Mouse (Mus musculus): ENCODE measurements at regions not wholly inside any gene's neighbourhood (a gene's known extent, or its start where the extent isn't known, plus 50 kb on each side); places are given as distances from the start of the nearest gene placed in this dataset.

DNA sequence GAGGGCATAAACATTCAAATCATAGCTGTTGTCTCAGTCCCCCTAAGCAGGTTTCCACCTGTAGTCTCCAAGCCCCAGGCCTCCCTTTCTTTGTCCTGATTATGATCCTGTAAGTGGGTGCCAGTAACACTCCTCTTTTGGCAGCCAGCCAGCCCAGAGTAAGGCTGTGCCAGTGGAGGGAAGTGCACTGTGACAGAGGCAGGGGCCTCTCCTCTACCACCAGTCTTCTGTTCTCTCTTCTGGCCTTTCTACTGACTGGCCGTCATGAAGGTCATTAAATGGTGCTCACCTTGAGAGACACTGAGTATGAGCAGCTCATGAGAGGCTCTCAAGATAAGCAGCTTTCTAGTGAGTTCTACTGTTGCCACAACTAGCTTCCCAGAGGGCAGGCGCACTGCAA is 63.5 kb upstream of the Met start:
- 72% methylated on average over 2 of the region's 2 CpGs for WGBS
- no peaks in the 10 kb centered on the region for H3K36me3 ChIP-seq (ENCODE audit: control insufficient read depth, insufficient read depth, low read length)
- H3K9me3 ChIP-seq (ENCODE audit: control insufficient read depth, low read length), result no peaks in the 10 kb centered on the region
- no peaks in the 10 kb centered on the region for H3K27me3 ChIP-seq (replicated peaks; ENCODE audit: control insufficient read depth, insufficient read depth, low read length)
- no peak overlapping the region for H3K9ac ChIP-seq (ENCODE audit: low read depth, low read length)
- no peaks in the 10 kb centered on the region for H3K4me1 ChIP-seq (ENCODE audit: control insufficient read depth, insufficient read depth, low read length)
- no peak overlapping the region for H3K4me2 ChIP-seq (ENCODE audit: low read depth, low read length)
- H3K27ac ChIP-seq (ENCODE audit: low read length), result no peak overlapping the region
- H3K4me3 ChIP-seq (ENCODE audit: low read length), result no peak overlapping the region
- ATAC-seq, result peak; percentile 66

DNA sequence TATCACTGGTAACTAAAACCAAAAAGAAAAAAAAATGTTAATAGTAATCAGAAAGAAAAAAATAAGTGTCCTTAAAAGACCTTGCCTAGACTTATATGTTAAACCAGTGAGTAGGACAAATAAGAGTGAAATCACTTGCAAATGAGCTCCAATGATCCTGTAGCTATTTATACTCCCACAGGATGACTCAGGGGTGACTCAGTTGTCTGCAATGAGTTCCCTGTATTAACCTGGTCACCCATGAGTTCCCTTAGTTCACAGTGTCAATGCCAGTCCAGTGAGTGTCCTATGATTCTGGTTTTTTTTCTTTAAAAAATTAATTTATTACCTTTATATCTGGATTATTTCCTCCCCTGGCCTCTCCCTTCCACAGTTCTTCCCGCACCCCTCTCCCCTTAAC is 55.5 kb upstream of the Met start:
- no peaks in the 10 kb centered on the region for H3K9me3 ChIP-seq (ENCODE audit: control insufficient read depth, low read length)
- ATAC-seq, result no peak
- no peaks in the 10 kb centered on the region for H3K4me1 ChIP-seq (ENCODE audit: control insufficient read depth, insufficient read depth, low read length)
- WGBS, result 89% methylated on average over 1 of the region's 1 CpGs
- no peak overlapping the region for H3K27ac ChIP-seq (ENCODE audit: low read length)
- H3K4me3 ChIP-seq (ENCODE audit: low read length), result no peak overlapping the region
- H3K9ac ChIP-seq (ENCODE audit: low read depth, low read length), result no peak overlapping the region
- no peak overlapping the region for H3K4me2 ChIP-seq (ENCODE audit: low read depth, low read length)
- no peaks in the 10 kb centered on the region for H3K36me3 ChIP-seq (ENCODE audit: control insufficient read depth, insufficient read depth, low read length)
- no peaks in the 10 kb centered on the region for H3K27me3 ChIP-seq (replicated peaks; ENCODE audit: control insufficient read depth, insufficient read depth, low read length)

- no peak for ATAC-seq
- Histone ChIP-seq H3K4me3 (ENCODE audit: low read length) (no peak overlapping the region), H3K4me2 (ENCODE audit: low read depth, low read length) (no peak overlapping the region), H3K27ac (ENCODE audit: low read length) (no peak overlapping the region), H3K4me1 (ENCODE audit: control insufficient read depth, insufficient read depth, low read length) (no peaks in the 10 kb centered on the region), H3K27me3 (replicated peaks; ENCODE audit: control insufficient read depth, insufficient read depth, low read length) (no peaks in the 10 kb centered on the region), H3K36me3 (ENCODE audit: control insufficient read depth, insufficient read depth, low read length) (no peaks in the 10 kb centered on the region), H3K9me3 (ENCODE audit: control insufficient read depth, low read length) (no peaks in the 10 kb centered on the region), H3K9ac (ENCODE audit: low read depth, low read length) (no peak overlapping the region)
- 72% methylated on average over 9 of the region's 9 CpGs for WGBS
Measured at GRCm38 (mm10) chr6:17409703-17410408, 53.7 kb upstream of the Met start.

DNA sequence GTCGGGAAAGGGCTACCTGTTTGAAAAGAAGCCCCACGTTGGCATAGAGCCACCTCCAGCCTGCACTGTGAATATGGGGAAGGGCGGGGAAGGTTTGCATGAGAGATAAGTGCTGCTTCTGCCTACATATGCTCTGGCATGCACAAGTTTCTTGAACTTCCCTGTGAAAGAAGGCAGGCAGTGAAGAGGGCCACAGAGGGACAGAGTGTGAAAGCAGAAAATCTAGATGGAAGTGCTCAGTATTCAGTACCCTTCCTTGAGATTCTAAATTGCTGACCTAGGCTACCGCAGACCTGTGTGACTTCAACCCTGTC is 53.2 kb upstream of the Met start:
- Histone ChIP-seq H3K4me1 (ENCODE audit: control insufficient read depth, insufficient read depth, low read length) (no peaks in the 10 kb centered on the region), H3K27me3 (replicated peaks; ENCODE audit: control insufficient read depth, insufficient read depth, low read length) (no peaks in the 10 kb centered on the region), H3K9ac (ENCODE audit: low read depth, low read length) (no peak overlapping the region), H3K27ac (ENCODE audit: low read length) (no peak overlapping the region), H3K9me3 (ENCODE audit: control insufficient read depth, low read length) (no peaks in the 10 kb centered on the region), H3K4me2 (ENCODE audit: low read depth, low read length) (no peak overlapping the region), H3K4me3 (ENCODE audit: low read length) (no peak overlapping the region), H3K36me3 (ENCODE audit: control insufficient read depth, insufficient read depth, low read length) (no peaks in the 10 kb centered on the region)
- WGBS, result 51% methylated on average over 4 of the region's 4 CpGs
- no peak for ATAC-seq

Measured in intestine, embryonic 16.5 days (tissue).